Mouse (Mus musculus): Measurements from ENCODE around the gene Kif1b. TPM values are rescaled to one million over a fixed set of nuclear protein-coding genes. Genes with fewer than 3 reads are reported as not detected.

Gene Kif1b
- total and polyA plus RNA-seq, 3 experiments: 8.8 to 20.2 (median 16.3) TPM

DNA sequence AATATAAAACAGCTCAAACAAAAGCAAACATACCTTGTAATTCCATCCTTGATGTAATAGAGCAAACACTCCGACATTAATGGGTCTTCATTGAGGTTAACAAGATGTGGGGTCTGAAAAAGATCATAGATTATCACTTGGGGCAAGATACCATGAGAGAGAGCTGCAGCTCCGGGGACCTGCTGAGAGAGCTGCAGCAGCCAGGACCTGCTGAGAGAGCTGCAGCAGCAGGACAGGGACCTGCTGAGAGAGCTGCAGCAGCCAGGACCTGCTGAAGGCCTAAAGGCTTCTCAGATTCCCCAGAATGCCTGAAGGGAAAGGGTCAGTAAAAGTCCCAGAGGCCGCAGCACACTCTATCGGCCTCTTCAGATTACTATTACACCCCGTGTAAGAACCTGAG, 59.7 kb downstream of the Kif1b start:
- DNase-seq (ENCODE audit: low read depth, low spot score): no peak
- H3K36me3 ChIP-seq (ENCODE audit: control insufficient read depth in 1 of 2, insufficient read depth in 2 of 2, low read length in 2 of 2): no peaks in the 10 kb centered on the region; a peak in 1 of 4 replicates
- H3K27ac ChIP-seq (ENCODE audit: control insufficient read depth, low read depth, low read length): no peak overlapping the region
- no peak overlapping the region for H3K9ac ChIP-seq (ENCODE audit: control insufficient read depth, low read depth, low read length, poor library complexity, severe bottlenecking)
- no peak overlapping the region for H3K4me3 ChIP-seq (ENCODE audit: control insufficient read depth in 1 of 2, insufficient read depth in 1 of 2, low read depth in 2 of 2, low read length in 2 of 2)
- no peaks in the 10 kb centered on the region for H3K9me3 ChIP-seq (replicated peaks; ENCODE audit: insufficient read depth, low read length)
- no peaks in the 10 kb centered on the region for H3K4me1 ChIP-seq (ENCODE audit: control insufficient read depth in 1 of 2, insufficient read depth in 2 of 2, low read length in 2 of 2)
- TF ChIP-seq ZC3H11A (IDR thresholded peaks at IDR 0.05; ENCODE audit: low read depth, low read length): no peak
- no peak for TF ChIP-seq MAZ (IDR thresholded peaks at IDR 0.05; ENCODE audit: low read depth, low read length)
- no peak for TF ChIP-seq POLR2AphosphoS5 (IDR thresholded peaks at IDR 0.05; ENCODE audit: borderline replicate concordance, low read depth, low read length)
- no peak for TF ChIP-seq MYB (IDR thresholded peaks at IDR 0.05; ENCODE audit: low read depth, low read length)
- no peak for TF ChIP-seq UBTF (IDR thresholded peaks at IDR 0.05; ENCODE audit: borderline replicate concordance, insufficient read depth, low read depth, low read length)
- no peak for TF ChIP-seq NELFE (IDR thresholded peaks at IDR 0.05; ENCODE audit: low read depth, low read length)
- no peak for TF ChIP-seq TBP (IDR thresholded peaks at IDR 0.05; ENCODE audit: low read depth, low read length)
- no peak for TF ChIP-seq MEF2A (IDR thresholded peaks at IDR 0.05; ENCODE audit: extremely low read depth, insufficient replicate concordance, low read depth, low read length, poor library complexity, severe bottlenecking)
- TF ChIP-seq KAT2A (conservative IDR thresholded peaks at IDR 0.05; ENCODE audit: low read depth, low read length): no peak
- no peaks in the 10 kb centered on the region for H3K79me2 ChIP-seq (ENCODE audit: control insufficient read depth, insufficient read depth, low read length, poor library complexity)
- H3K27me3 ChIP-seq (ENCODE audit: control insufficient read depth in 1 of 2, insufficient read depth in 2 of 2, low read length in 2 of 2): no peaks in the 10 kb centered on the region

DNA sequence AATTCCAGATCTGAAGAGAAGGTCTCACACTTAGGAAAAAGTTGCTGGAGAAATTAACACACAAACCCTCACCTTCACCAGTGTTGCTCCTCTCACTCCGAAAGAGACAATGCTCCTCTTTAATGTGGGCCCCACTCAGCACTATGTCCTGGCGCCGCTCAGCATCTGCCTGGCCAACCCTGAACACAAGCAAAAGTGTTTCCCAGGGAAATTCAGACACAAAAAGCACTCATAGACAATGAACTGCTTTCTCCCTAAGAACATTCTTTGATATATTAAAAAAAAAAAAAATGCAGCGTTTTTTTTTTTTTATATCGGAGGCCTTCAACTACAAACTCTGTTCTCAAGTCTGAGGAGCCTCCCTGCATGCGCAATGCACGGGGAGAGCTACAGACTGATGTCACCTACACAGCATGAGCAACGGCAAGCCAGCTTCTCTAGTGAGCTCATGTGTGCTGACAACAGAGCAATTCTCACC, 60.3 kb downstream of the Kif1b start:
- no peak overlapping the region for H3K27ac ChIP-seq (ENCODE audit: control insufficient read depth, low read depth, low read length)
- H3K4me1 ChIP-seq (ENCODE audit: control insufficient read depth in 1 of 2, insufficient read depth in 2 of 2, low read length in 2 of 2): no peaks in the 10 kb centered on the region
- no peak for DNase-seq (ENCODE audit: low read depth, low spot score)
- H3K27me3 ChIP-seq (ENCODE audit: control insufficient read depth in 1 of 2, insufficient read depth in 2 of 2, low read length in 2 of 2): no peaks in the 10 kb centered on the region
- H3K36me3 ChIP-seq (ENCODE audit: control insufficient read depth in 1 of 2, insufficient read depth in 2 of 2, low read length in 2 of 2): no peaks in the 10 kb centered on the region; a peak in 1 of 4 replicates
- H3K9me3 ChIP-seq (replicated peaks; ENCODE audit: insufficient read depth, low read length): no peaks in the 10 kb centered on the region
- no peak overlapping the region for H3K9ac ChIP-seq (ENCODE audit: control insufficient read depth, low read depth, low read length, poor library complexity, severe bottlenecking)
- no peak overlapping the region for H3K4me3 ChIP-seq (ENCODE audit: control insufficient read depth in 1 of 2, insufficient read depth in 1 of 2, low read depth in 2 of 2, low read length in 2 of 2)
- TF ChIP-seq EP300 (IDR thresholded peaks at IDR 0.05; ENCODE audit: low read depth in 1 of 2, low read length in 2 of 2) (no peak), POLR2AphosphoS5 (IDR thresholded peaks at IDR 0.05; ENCODE audit: borderline replicate concordance, low read depth, low read length) (no peak), CHD2 (IDR thresholded peaks at IDR 0.05; ENCODE audit: low read length) (no peak), ETS1 (IDR thresholded peaks at IDR 0.05; ENCODE audit: low read depth, low read length) (no peak), ELF1 (IDR thresholded peaks at IDR 0.05; ENCODE audit: low read depth, low read length) (no peak), RCOR1 (IDR thresholded peaks at IDR 0.05; ENCODE audit: low read depth, low read length) (no peak), TAL1 (IDR thresholded peaks at IDR 0.05; ENCODE audit: low read length) (no peak), USF2 (IDR thresholded peaks at IDR 0.05; ENCODE audit: borderline replicate concordance in 1 of 2, insufficient read depth in 1 of 2, low read depth in 1 of 2, low read length in 2 of 2) (no peak), USF1 (IDR thresholded peaks at IDR 0.05; ENCODE audit: low read depth, low read length) (no peak), CTCF (IDR thresholded peaks at IDR 0.05 in 2 of 3, conservative IDR thresholded peaks at IDR 0.05 in 1 of 3; ENCODE audit: control insufficient read depth in 1 of 3, insufficient read depth in 1 of 3, low read depth in 2 of 3, low read length in 3 of 3, poor library complexity in 1 of 3, severe bottlenecking in 1 of 3) (no peak), ZC3H11A (IDR thresholded peaks at IDR 0.05; ENCODE audit: low read depth, low read length) (no peak), E2F4 (IDR thresholded peaks at IDR 0.05; ENCODE audit: borderline replicate concordance, low read depth, low read length) (no peak), SIN3A (IDR thresholded peaks at IDR 0.05; ENCODE audit: low read length) (no peak), TCF12 (IDR thresholded peaks at IDR 0.05; ENCODE audit: low read depth, low read length) (no peak), RAD21 (IDR thresholded peaks at IDR 0.05; ENCODE audit: low read depth, low read length) (no peak), MYB (IDR thresholded peaks at IDR 0.05; ENCODE audit: low read depth, low read length) (no peak), BHLHE40 (IDR thresholded peaks at IDR 0.05; ENCODE audit: borderline replicate concordance, low read depth, low read length) (no peak), MEF2A (IDR thresholded peaks at IDR 0.05; ENCODE audit: extremely low read depth, insufficient replicate concordance, low read depth, low read length, poor library complexity, severe bottlenecking) (no peak), JUND (IDR thresholded peaks at IDR 0.05; ENCODE audit: low read depth, low read length) (no peak)
- H3K79me2 ChIP-seq (ENCODE audit: control insufficient read depth, insufficient read depth, low read length, poor library complexity): no peaks in the 10 kb centered on the region
